Mouse (Mus musculus): ENCODE data around the gene Ripor1.

DNA sequence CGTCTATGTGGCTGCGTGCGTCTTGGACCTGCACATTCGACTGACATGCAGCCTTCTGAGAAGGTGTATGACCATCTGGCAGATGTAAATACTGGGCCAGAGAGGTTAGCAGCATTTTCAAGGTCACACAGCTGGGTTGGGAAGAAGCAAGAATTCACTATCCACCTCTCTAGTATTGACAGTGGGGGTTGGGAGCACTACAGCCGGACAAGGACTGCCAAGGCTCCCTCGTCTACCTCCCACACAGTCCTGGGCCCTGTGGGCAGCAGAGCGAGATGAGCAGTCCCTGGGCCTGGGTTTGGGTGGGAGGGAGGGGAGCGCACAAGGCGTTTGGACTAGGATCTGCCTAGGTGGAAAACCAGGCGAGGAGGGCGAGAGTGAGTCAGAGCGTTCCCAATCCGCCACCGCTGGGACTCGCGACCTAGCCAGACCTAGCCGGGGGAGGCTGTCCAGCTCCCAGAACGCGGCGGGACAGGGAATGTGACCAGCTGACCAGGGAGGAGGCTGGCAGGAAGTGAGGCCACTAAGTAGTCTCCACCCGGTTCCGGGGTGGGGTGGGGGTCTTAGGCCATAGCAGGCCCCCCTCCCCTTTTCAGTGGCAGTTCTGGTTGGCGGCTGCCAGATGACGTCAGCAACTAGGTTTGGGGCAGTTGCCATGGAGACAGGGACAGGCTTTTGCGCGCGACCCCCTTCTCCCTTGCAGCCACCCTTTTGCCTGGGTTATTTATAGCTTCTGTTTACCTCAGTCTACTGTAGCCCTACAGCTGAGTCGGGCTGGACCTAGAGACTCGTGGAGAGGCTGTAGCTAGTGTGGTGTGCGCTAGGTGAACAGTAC is 1.4 kb downstream of the Ripor1 start:
- TF ChIP-seq GATA1 (IDR thresholded peaks at IDR 0.05; ENCODE audit: low read length) (no peak), TAL1 (IDR thresholded peaks at IDR 0.05; ENCODE audit: low read length) (no peak)
